Mouse (Mus musculus) erythroblast, embryonic 14.5 days (primary cell): ENCODE results near the gene Capns2. TPM values are rescaled to one million over a fixed set of nuclear protein-coding genes. Genes with fewer than 3 reads are reported as not detected.

Experiments
- H3K27me3 ChIP-seq: 2 replicates; pipeline ENCODE4 v1.6.1; 2012; ENCODE audit warnings: inconsistent platforms; ENCODE audit not compliant: control insufficient read depth
- H3K36me3 ChIP-seq: 2 replicates; pipeline ENCODE4 v1.6.1; 2012; ENCODE audit warnings: mild to moderate bottlenecking, inconsistent platforms; ENCODE audit not compliant: control insufficient read depth
- H3K4me1 ChIP-seq: 2 replicates; pipeline ENCODE4 v1.6.1; 2012; ENCODE audit warnings: inconsistent platforms; ENCODE audit not compliant: control insufficient read depth
- H3K4me3 ChIP-seq: replicated peaks from 2 replicates; pipeline ENCODE3; 2012; ENCODE audit warnings: moderate library complexity, mild to moderate bottlenecking, inconsistent platforms
- H3K9me3 ChIP-seq: 2 replicates; pipeline ENCODE4 v1.6.1; 2012; ENCODE audit warnings: low read length, inconsistent platforms, mixed read lengths; ENCODE audit not compliant: control insufficient read depth
- GATA1 ChIP-seq: IDR thresholded peaks from 2 replicates; pipeline ENCODE4 v1.6.1; 2012; ENCODE audit warnings: low read length, inconsistent platforms, mixed read lengths
- TAL1 ChIP-seq: IDR thresholded peaks from 3 replicates; pipeline ENCODE4 v1.6.1; 2012; ENCODE audit warnings: low read length, inconsistent platforms, mixed read lengths
- polyA plus RNA-seq: library from polyadenylated mRNA; stranded (reverse); fragments of >175 nt; gene quantifications from 2 replicates; pipeline ENCODE4 v1.2.3, GENCODE M21; 2012

Capns2 gene
- polyA plus RNA-seq, 1 experiment = not detected

DNA sequence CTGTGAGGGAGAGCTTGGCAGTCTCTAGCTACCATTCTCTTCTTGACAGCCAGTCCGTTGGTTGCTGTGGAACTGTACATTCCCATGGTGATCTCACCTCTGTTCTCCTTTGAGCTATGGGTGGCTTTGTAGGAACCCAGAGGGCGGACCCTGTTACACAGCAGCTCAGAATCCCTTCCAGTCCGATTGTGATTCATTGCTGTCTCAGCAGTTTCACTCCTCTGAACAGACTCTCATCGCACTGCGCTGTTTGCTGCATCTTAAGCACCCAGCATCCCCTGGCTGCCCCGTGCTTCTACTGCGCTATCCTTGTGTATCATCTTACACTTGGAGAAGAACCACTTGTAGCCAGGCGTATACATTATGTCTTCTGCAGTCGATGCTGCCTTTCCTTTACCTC, 1.6 kb upstream of the Capns2 start:
- TF ChIP-seq GATA1 (no peak), TAL1 (no peak)
- Histone ChIP-seq H3K4me3 (no peak overlapping the region), H3K9me3 (no peaks in the 10 kb centered on the region), H3K4me1 (no peaks in the 10 kb centered on the region), H3K36me3 (no peaks in the 10 kb centered on the region), H3K27me3 (no peaks in the 10 kb centered on the region)

DNA sequence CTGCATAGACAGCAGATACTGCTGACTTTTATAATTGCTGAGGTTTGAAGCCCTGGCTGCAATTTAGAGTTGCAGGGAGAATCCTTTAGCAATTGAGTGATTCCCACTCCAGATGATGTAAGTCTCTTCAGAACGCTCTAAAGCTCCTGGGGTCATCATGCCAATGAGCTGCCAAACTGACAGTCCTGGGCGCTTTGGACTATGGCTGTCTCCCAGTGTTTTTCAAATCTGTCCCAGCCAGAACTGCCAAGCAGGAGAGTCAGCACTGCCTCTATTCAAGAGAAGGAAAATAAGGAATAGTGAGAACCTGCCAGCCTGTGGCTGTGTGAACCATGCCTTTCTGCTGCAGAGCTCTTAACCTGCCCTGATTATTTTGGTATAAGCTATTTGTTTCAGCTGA, 1.8 kb downstream of the Capns2 start:
- TF ChIP-seq TAL1 (no peak), GATA1 (no peak)
- H3K4me1 ChIP-seq = no peaks in the 10 kb centered on the region
- H3K9me3 ChIP-seq = no peaks in the 10 kb centered on the region
- H3K27me3 ChIP-seq = no peaks in the 10 kb centered on the region
- no peaks in the 10 kb centered on the region for H3K36me3 ChIP-seq
- H3K4me3 ChIP-seq = no peak overlapping the region

- Histone ChIP-seq H3K36me3 (no peaks in the 10 kb centered on the region), H3K9me3 (no peaks in the 10 kb centered on the region), H3K4me3 (no peak overlapping the region), H3K4me1 (no peaks in the 10 kb centered on the region), H3K27me3 (no peaks in the 10 kb centered on the region)
- no peak for TF ChIP-seq TAL1
- no peak for TF ChIP-seq GATA1
These were observed 2.4 kb downstream of the Capns2 start for GRCm38 (mm10) chr8:92903488-92904135.

DNA sequence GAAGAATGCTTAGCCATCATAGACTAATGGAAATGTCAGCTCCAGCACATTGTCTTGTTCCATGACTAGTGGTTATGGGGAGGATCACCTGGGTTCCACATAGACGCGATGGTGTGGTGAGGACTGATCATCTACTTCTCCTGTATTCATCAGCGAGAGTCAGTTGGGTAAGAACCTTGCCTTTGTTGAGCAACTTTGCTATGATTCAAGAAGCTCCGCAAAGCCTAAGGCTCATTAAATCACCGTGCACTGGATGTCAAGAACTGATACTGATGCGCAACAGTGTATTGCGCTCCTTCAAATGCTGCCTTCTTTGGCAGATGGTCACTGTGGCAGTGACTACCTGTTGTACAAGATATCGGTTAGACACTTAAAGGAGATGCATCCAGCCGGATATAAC, 5.3 kb downstream of the Capns2 start:
- no peak for TF ChIP-seq GATA1
- TF ChIP-seq TAL1 = no peak
- Histone ChIP-seq H3K9me3 (no peaks in the 10 kb centered on the region), H3K4me3 (no peak overlapping the region), H3K4me1 (no peaks in the 10 kb centered on the region), H3K36me3 (no peaks in the 10 kb centered on the region), H3K27me3 (no peaks in the 10 kb centered on the region)

DNA sequence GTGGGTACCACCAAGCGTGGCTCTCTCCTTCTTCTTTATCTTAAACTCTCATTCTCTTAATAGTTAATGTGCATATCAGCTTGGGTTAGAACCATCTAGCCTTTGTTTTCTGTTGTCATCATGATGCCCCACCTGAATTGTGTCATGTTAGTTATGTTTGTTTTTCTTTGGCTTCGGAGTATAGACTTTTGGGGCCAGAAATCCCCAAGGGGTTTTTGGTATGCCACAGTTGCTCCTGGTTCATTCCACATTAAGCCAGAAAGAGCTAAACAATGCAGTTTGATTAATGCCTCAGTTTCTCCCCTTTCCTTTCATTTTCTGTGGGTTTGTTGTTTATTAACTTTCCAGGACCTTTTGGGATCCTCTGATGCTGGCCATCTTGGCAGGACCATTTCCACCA, 7.2 kb downstream of the Capns2 start:
- Histone ChIP-seq H3K36me3 (no peaks in the 10 kb centered on the region), H3K4me3 (no peak overlapping the region), H3K9me3 (no peaks in the 10 kb centered on the region), H3K4me1 (no peaks in the 10 kb centered on the region), H3K27me3 (no peaks in the 10 kb centered on the region)
- TF ChIP-seq GATA1 (no peak), TAL1 (no peak)

DNA sequence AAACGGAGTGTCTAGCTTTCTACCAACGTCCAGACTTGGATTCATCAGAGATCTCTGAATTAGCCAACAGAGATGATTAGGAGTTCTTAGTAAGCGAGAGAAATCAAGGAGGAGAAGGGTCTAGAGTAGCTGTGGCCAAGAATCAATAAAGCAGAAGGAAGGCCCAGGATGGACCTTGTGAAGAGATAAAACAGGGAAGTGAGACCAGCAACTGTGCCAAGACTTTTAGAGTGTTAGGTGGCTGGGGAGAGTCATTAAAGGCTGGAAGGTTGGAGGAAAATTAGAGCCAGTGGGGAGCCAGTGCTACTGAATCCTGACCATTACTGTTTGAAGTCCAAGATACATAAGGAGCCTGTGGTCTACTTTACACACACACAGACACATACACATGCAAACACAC, 10.3 kb downstream of the Capns2 start:
- no peaks in the 10 kb centered on the region for H3K36me3 ChIP-seq
- H3K27me3 ChIP-seq = no peaks in the 10 kb centered on the region
- H3K9me3 ChIP-seq = no peaks in the 10 kb centered on the region
- no peak for TF ChIP-seq TAL1
- TF ChIP-seq GATA1 = no peak
- no peaks in the 10 kb centered on the region for H3K4me1 ChIP-seq
- H3K4me3 ChIP-seq = no peak overlapping the region

DNA sequence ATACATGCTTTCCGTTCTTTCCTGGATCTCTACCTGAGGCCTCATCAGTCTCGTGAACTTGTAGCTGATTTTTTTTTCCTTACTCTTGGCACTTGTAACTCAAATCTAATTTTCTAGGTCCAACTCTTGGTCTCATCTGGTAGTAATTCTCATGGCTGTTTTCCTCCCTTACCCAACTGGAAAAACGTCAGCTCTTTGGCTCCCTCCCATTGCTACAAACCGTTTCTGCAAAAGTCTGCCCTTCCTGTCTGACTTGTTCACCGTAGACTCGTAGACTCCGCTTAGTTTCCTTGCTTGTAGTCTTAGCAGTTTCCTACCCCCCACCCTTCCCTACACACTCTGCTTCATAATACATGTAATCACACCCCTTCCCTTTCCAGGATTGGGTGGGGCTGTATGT, 12.2 kb downstream of the Capns2 start:
- Histone ChIP-seq H3K9me3 (no peaks in the 10 kb centered on the region), H3K36me3 (no peaks in the 10 kb centered on the region), H3K4me3 (no peak overlapping the region), H3K27me3 (no peaks in the 10 kb centered on the region), H3K4me1 (no peaks in the 10 kb centered on the region)
- TF ChIP-seq TAL1 (no peak), GATA1 (no peak)

GRCm38 (mm10) chr8:92916082-92916481, 14.9 kb downstream of the Capns2 start:
- H3K36me3 ChIP-seq = no peaks in the 10 kb centered on the region
- H3K9me3 ChIP-seq = no peaks in the 10 kb centered on the region
- TF ChIP-seq GATA1 (no peak), TAL1 (no peak)
- H3K27me3 ChIP-seq = no peaks in the 10 kb centered on the region
- no peaks in the 10 kb centered on the region for H3K4me1 ChIP-seq
- H3K4me3 ChIP-seq = no peak overlapping the region

DNA sequence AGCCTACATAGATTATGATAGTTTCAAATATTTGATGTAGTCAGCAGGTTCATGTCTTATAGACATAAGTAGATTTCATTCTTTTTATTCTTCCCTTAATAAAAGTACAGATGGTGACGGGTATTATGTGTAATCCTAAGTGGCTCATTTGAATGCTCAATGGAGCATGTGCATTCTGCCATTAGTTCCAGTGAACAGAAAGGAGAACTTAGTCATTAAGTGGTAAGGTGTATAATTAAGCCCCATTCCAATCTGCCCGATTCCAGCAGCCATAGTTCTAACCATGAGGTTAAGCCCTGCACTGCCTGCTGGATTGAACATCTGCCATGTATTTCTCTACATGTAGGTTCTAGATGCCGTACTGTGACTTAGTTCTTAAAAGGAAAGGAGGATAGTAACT, 20.6 kb downstream of the Capns2 start:
- Histone ChIP-seq H3K4me3 (no peak overlapping the region), H3K27me3 (no peaks in the 10 kb centered on the region), H3K9me3 (no peaks in the 10 kb centered on the region), H3K36me3 (no peaks in the 10 kb centered on the region), H3K4me1 (no peaks in the 10 kb centered on the region)
- TF ChIP-seq GATA1 = no peak
- no peak for TF ChIP-seq TAL1

DNA sequence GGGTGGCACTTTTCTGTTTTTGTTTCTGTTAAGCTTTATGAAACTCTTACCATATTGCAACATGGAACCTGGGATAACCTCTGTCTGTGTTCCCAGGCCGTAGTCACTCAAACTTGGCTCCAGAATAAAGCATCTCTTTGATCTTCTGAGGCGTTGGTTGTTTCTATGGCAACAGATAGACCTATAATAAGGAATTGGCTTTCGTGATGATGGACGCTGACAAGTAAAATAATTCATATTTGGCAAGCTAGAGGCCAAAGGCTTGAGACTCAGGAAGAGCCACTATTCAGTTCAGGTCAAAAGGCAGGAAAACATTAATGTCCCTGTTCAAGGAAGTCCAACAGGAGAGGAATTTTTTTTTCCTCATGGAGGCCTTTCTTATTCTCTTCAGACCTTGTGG, 27.8 kb downstream of the Capns2 start:
- Histone ChIP-seq H3K4me3 (no peak overlapping the region), H3K9me3 (0 out of 2 replicates have a peak, but pooled peaks cover 5% of the 10 kb centered on the region), H3K4me1 (no peaks in the 10 kb centered on the region), H3K27me3 (no peaks in the 10 kb centered on the region), H3K36me3 (no peaks in the 10 kb centered on the region)
- no peak for TF ChIP-seq GATA1
- TF ChIP-seq TAL1 = no peak
